Mouse (Mus musculus) spleen, adult 18-20 months (tissue): ENCODE measurements around the gene Tcf15.

Source experiments
- DNase-seq, 2 experiments: peaks; one replicate each; pipeline ENCODE4 v3.0.0; 2022; ENCODE audit warnings: mixed read lengths in 2 of 2

Gene Tcf15

DNA sequence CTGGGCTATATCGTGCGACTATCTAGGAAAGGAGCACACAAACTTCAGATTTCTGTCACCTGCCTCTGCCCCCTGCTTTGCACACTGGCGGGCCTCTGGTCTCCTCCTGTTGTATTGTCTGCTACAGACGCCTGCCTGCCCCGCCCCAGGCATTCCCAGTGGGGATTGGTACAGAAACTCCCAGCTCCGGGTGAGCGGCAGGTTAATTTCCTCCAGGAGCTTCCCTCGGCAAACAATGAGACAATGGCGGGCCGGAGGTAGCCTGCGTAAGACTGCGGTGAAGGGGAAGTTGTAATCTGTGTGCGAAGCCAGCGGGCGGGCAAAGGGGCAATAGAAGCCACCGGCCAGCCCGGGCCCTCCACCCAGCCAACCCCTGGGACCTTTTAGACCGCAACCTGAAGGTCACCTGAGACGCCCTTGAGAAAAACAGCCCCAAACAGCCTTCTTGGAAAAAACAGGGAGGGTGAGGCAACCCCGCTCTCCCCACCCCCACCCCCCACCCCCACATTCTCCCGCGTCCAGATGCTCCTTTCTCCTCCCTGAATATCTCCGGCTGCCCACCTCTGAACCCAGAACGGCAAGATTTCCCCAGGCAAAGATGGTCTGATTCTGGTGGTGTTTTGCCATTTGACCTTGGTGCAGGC, 33.9 kb downstream of the Tcf15 start:
- DNase-seq = no peak

GRCm38 (mm10) chr2:152177806-152178170, 34.4 kb downstream of the Tcf15 start:
- no peak for DNase-seq

DNA sequence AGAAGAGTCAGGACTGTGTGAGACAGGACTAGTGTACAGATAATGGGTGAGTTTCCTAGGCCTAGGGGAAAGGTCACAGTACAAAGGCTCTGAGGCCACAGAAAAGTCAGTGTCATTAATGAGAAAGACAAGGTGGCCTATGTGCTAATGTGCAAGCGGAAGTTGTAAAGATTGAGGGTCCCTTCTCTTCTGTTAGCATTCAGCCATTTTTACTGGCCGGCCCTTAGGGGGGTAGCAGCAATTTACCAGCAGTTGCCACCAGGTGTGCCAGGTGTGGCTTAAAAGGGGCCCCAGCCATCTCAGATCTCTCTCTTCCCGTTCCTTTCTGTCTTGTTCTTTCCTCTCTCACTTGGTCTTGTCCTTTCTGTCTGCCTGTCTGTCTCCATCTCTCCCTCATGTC, 35.0 kb downstream of the Tcf15 start:
- DNase-seq = no peak

DNA sequence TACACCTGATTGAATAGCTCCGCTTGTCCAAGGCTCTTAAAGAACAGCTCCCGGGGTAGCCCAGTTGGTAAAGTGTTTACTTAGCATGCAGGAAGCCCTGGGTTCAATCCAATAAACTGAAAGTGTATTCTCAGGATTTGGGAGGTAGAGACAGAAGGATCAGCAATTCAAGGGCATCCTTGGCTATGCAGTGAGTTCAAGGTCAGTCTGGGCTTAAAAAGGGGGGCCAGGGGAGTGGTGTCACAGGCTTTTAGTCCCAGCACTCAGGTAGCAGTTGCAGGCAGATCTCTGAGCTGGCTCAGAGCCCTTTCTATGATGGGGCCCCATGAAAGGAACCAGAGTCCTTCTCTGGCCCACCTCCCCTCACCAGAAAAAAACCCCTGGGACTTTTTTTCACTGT, 35.9 kb downstream of the Tcf15 start:
- DNase-seq = no peak

- peak in 1 of 2 experiments; percentile 5 for DNase-seq
These were observed 37.0 kb downstream of the Tcf15 start for GRCm38 (mm10) chr2:152180323-152180722.

GRCm38 (mm10) chr2:152187132-152187531, 43.8 kb downstream of the Tcf15 start:
- no peak for DNase-seq

DNA sequence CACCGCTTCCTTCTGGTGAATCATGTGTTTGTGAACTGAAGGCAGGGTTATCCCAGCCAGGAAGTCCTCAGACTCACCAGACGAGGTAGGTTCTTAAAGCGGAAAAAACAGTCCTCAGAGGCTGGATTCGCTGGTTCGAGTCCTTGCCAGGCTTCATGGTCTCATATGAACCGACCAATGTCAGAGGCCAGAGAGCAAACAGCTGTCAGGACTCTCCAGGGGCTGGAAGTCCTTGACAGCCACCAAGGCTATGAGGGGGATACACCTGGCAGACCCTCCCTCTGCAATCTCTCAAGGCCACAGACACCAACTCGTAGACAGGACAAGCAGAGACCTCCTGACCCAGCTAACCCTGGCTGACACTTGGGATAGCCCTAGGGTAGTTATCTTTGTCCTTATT, 45.9 kb downstream of the Tcf15 start:
- no peak for DNase-seq

DNA sequence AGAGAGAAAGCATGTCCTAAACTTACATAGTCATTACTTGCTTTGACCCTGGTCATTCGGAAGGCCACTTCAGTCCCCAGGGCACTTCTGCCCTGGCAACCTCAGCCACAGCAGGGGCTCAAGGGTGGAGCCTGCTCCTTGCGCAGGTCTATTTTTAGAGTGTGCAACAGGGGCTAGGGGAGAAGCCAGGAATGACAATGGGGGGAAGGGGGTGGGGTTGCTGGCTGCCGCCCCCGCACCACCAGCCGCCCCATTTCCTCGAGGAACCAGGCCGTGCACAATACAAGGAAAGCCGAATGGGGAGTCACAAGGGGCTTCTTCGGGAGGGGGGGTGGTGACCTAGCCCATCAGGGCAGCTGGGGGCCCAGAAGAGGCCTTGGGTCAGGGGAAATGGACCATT, 46.3 kb downstream of the Tcf15 start:
- DNase-seq = no peak

GRCm38 (mm10) chr2:152190161-152190560, 46.8 kb downstream of the Tcf15 start:
- DNase-seq = no peak

DNA sequence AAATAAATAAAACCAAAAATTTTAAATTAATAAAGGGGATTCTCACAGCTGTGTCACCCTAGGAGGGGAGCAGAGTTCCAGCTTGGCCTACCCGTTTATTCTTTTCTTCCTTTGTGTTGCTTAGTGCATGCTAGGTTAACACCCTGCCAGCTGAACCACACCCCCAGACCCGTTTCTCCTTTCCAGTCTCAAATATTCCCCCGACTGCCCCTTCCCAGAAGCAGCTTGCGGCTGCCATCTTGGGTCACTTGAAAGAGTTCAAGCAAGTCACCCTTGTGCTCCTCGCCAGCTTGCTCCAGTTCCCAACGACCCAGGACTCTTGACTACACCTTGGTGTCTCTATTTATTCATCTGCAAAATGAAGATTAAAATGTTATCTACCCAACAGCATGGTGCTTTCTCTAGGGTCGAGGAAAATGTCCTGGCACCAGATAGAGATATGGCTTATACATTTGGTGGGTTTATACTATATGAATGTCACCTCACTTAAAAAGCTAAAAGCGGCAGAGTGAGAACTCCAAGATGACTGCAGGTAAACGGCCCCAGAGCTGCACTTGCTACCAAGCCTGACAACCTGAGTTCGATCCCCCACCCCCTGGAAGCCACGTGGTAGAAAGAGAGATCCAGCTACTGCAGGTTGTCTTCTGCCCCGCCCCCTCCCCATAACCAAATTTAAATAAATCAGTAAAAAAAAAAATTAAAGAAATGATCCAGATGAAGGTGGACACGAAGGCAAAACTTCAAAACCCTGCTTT, 49.4 kb downstream of the Tcf15 start:
- DNase-seq = no peak

- DNase-seq = no peak
These were observed 50.0 kb downstream of the Tcf15 start for GRCm38 (mm10) chr2:152193346-152193710.

DNA sequence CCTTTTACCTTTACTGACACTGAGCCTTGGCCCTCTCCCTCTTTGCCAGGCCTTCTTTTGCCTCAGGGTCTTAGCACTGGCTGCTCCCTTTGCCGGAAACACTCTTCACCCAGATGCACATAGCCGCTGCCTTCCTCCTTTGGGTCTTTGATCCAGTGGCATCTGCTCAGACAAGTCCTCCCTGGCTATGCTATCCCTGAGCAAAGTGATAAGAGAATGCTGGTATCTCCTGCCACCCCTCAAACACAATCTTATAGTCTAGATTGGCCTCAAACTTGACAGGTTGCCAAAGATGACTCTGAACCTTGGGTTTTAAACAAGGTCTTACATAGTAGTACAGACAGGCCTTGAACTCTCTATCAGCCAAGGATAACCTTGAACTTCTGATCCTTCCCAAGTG, 51.2 kb downstream of the Tcf15 start:
- DNase-seq = no peak

- DNase-seq = no peak
These were observed 53.5 kb downstream of the Tcf15 start for GRCm38 (mm10) chr2:152196896-152197295.

DNA sequence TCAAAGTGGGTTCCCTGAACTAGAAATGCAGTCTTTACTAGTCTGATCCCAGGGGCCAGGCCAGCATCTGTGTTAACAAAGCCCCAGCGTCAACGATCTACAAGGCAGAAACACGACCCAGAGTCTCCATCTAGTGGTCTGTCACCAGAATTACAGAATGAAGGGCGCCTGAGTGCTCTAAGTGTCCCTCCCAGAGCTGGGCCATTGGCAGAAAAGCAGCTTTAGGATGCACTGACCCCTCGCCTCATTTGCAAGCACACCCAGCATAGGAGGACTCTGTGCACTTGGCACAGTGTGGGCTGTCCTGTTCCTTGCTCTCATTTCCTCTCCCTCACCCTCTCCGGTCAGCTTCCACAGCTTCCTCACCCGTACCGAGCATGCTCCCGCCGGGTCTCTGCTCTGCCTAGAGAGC, 53.9 kb downstream of the Tcf15 start:
- peak in 1 of 2 experiments; percentile 27 for DNase-seq
